Mouse (Mus musculus) kidney, postnatal 0 days (tissue): ENCODE results near the gene Cdkal1. TPM values are rescaled to one million over a fixed set of nuclear protein-coding genes. Genes with fewer than 3 reads are reported as not detected.

Source experiments
- ATAC-seq: fragments of 200-750 bp; cut with Nextera tagmentation; replicated peaks from 2 replicates; pipeline ENCODE4 v1.8.0; 2017; ENCODE audit warnings: low read depth, moderate number of reproducible peaks, moderate TSS enrichment, moderate library complexity; ENCODE audit not compliant: low FRiP score
- DNase-seq: peaks from one replicate; pipeline ENCODE4 v3.0.0-alpha.2; 2016; ENCODE audit warnings: low spot score
- H3K27ac ChIP-seq: fragments of 300-500 bp; sonication (generic); 2 replicates; pipeline ENCODE4 v1.5.1; 2014; ENCODE audit warnings: mild to moderate bottlenecking
- H3K27me3 ChIP-seq: fragments of 300-500 bp; sonication (generic); 2 replicates; pipeline ENCODE4 v1.6.1; 2014; ENCODE audit warnings: low read length, mixed read lengths; ENCODE audit not compliant: insufficient read depth
- H3K36me3 ChIP-seq: fragments of 300-500 bp; sonication (generic); 2 replicates; pipeline ENCODE4 v1.6.1; 2014; ENCODE audit warnings: low read length, mixed read lengths; ENCODE audit not compliant: insufficient read depth
- H3K4me1 ChIP-seq: fragments of 300-500 bp; sonication (generic); replicated peaks from 2 replicates; pipeline ENCODE4 v1.6.1; 2014; ENCODE audit warnings: antibody characterized with exemption, low read length, mixed read lengths; ENCODE audit not compliant: insufficient read depth
- H3K4me2 ChIP-seq: fragments of 300-500 bp; sonication (generic); 2 replicates; pipeline ENCODE4 v1.6.1; 2014; ENCODE audit warnings: mild to moderate bottlenecking, low read length, moderate library complexity, mixed read lengths
- H3K4me3 ChIP-seq: fragments of 300-500 bp; sonication (generic); replicated peaks from 2 replicates; pipeline ENCODE4 v1.5.1; 2014; ENCODE audit warnings: low read depth, low read length
- H3K9ac ChIP-seq: fragments of 300-500 bp; sonication (generic); 2 replicates; pipeline ENCODE4 v1.6.1; 2014; ENCODE audit warnings: low read depth, low read length
- H3K9me3 ChIP-seq: fragments of 300-500 bp; sonication (generic); replicated peaks from 2 replicates; pipeline ENCODE4 v1.6.1; 2016; ENCODE audit warnings: low read length, inconsistent platforms, mixed read lengths
- CTCF ChIP-seq: IDR thresholded peaks from 2 replicates; pipeline ENCODE4 v1.5.1; 2016; ENCODE audit warnings: antibody characterized with exemption, low read depth, mild to moderate bottlenecking, moderate library complexity
- WGBS: fragments of 180-500 bp; shearing (Covaris S2); extraction: QIAGEN DNeasy Blood & Tissue Kit; methylation state at CpG from one replicate; pipeline ENCODE4 v1.1.7; 2014; 5-methylcytosine and 5-hydroxymethylcytosine counted together
- polyA plus RNA-seq: library from polyadenylated mRNA; unstranded; fragments of >200 nt; fragmentation: Nextera tagmentation; extraction: Ambion mirVana; gene quantifications from 2 replicates; pipeline ENCODE4 v1.2.1, GENCODE M21; 2015

Cdkal1 gene
- polyA plus RNA-seq, 1 experiment from 2014 or later: 30.1 TPM

GRCm38 (mm10) chr13:29264015-29264711, 591.3 kb downstream of the Cdkal1 start:
- no peak overlapping the region for H3K27ac ChIP-seq
- no peaks in the 10 kb centered on the region for H3K9me3 ChIP-seq
- H3K4me1 ChIP-seq: no peaks in the 10 kb centered on the region
- no peak for DNase-seq
- no peaks in the 10 kb centered on the region for H3K27me3 ChIP-seq
- H3K9ac ChIP-seq: no peak overlapping the region
- H3K4me2 ChIP-seq: no peak overlapping the region
- ATAC-seq: no peak
- 78% methylated on average over 11 of the region's 11 CpGs for WGBS
- no peak for TF ChIP-seq CTCF
- no peaks in the 10 kb centered on the region for H3K36me3 ChIP-seq
- no peak overlapping the region for H3K4me3 ChIP-seq

DNA sequence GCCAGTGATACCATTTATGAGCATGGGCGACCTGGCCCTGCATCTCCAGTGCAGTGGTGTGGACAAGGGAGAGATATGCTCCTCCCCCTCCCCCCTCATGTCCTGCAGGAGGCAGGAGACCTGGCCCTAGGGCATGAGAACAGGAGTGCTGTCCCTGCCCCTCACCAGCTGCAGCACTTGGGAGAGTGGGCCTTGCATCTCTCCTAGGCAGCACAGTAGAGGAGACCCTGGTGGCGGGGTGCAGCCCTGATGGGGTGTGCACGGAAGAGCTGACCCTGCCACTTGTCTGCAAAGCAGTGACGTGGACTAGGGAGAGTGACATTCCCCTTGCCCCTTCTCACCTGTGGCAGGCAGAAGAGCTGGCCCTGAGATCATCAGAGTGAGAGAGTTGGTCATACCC, 593.3 kb downstream of the Cdkal1 start:
- no peak for ATAC-seq
- H3K9ac ChIP-seq: no peak overlapping the region
- H3K9me3 ChIP-seq: no peaks in the 10 kb centered on the region
- no peak overlapping the region for H3K4me3 ChIP-seq
- no peaks in the 10 kb centered on the region for H3K27me3 ChIP-seq
- TF ChIP-seq CTCF: no peak
- no peak overlapping the region for H3K4me2 ChIP-seq
- WGBS: 92% methylated on average over 4 of the region's 4 CpGs
- H3K27ac ChIP-seq: no peak overlapping the region
- no peak for DNase-seq
- H3K4me1 ChIP-seq: no peaks in the 10 kb centered on the region
- H3K36me3 ChIP-seq: no peaks in the 10 kb centered on the region

DNA sequence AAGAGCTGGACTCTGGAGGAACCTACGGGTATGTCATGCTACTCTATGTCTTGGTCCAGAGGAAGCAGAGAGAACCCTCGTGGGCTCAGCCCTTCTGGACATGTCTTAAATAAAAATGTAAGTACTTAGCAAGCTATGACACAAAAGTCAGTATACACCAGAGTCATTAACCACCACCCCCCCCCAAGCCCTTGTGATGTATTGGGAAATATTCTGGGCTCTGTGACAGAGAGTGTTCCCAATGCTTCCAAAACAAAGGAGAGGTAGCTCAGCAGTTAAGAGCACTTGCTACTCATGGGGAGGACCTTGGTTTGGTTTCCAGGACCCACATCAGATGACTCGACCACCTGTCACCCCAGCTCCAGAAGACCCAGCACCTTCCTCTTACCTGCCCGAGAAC, 606.9 kb downstream of the Cdkal1 start:
- Histone ChIP-seq H3K27me3 (no peaks in the 10 kb centered on the region), H3K4me3 (no peak overlapping the region), H3K9ac (no peak overlapping the region), H3K4me2 (no peak overlapping the region), H3K27ac (no peak overlapping the region), H3K9me3 (no peaks in the 10 kb centered on the region), H3K4me1 (no peaks in the 10 kb centered on the region), H3K36me3 (no peaks in the 10 kb centered on the region)
- DNase-seq (no peak), ATAC-seq (no peak)
- WGBS: 75% methylated on average over 4 of the region's 4 CpGs
- no peak for TF ChIP-seq CTCF

- no peaks in the 10 kb centered on the region for H3K36me3 ChIP-seq
- no peaks in the 10 kb centered on the region for H3K27me3 ChIP-seq
- DNase-seq (peak; percentile 59), ATAC-seq (0 out of 2 replicates have a peak, but pooled peaks have one; percentile 21)
- H3K4me2 ChIP-seq: no peak overlapping the region
- no peak for TF ChIP-seq CTCF
- no peaks in the 10 kb centered on the region for H3K4me1 ChIP-seq
- H3K9ac ChIP-seq: no peak overlapping the region
- 0 out of 2 replicates have a peak overlapping the region, but pooled peaks have one; percentile 25 for H3K27ac ChIP-seq
- WGBS: 20% methylated on average over 3 of the region's 3 CpGs
- no peak overlapping the region for H3K4me3 ChIP-seq
- H3K9me3 ChIP-seq: no peaks in the 10 kb centered on the region
These were observed 607.7 kb downstream of the Cdkal1 start for GRCm38 (mm10) chr13:29247800-29248199.

GRCm38 (mm10) chr13:29235065-29235464, 620.4 kb downstream of the Cdkal1 start:
- WGBS: 56% methylated on average over 4 of the region's 4 CpGs
- H3K4me3 ChIP-seq: no peak overlapping the region
- H3K9me3 ChIP-seq: no peaks in the 10 kb centered on the region
- no peaks in the 10 kb centered on the region; the same call in 1 of the 2 replicates for H3K4me1 ChIP-seq
- no peak for DNase-seq
- no peak overlapping the region for H3K27ac ChIP-seq
- no peak for ATAC-seq
- no peaks in the 10 kb centered on the region for H3K27me3 ChIP-seq
- TF ChIP-seq CTCF: no peak
- H3K36me3 ChIP-seq: no peaks in the 10 kb centered on the region
- no peak overlapping the region for H3K4me2 ChIP-seq
- H3K9ac ChIP-seq: no peak overlapping the region

DNA sequence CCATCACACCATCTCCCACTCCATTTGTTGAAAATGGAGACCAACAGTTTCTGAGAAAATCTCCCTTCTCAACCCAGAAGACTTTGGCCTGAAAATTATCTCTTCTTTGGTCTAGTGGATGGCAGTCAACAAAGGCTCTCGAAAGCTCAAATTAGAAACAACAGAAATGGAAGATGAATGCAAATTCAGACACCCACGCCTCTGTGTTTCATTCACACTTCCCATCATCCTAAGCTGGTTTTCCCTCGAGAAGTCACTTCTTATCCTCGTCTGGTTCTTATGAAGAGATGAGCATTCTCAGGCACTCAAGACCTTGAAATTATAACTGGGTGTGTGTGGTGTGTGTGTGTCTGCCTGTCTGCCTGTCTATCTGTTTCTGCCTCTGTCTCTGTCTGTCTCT, 621.0 kb downstream of the Cdkal1 start:
- ATAC-seq: no peak
- no peak for TF ChIP-seq CTCF
- no peak overlapping the region for H3K4me2 ChIP-seq

More for the DNA sequence above, 621.0 kb downstream of the Cdkal1 start:
- Histone ChIP-seq H3K4me3 (no peak overlapping the region), H3K27me3 (no peaks in the 10 kb centered on the region), H3K4me1 (no peaks in the 10 kb centered on the region; the same call in 1 of the 2 replicates), H3K27ac (no peak overlapping the region), H3K36me3 (no peaks in the 10 kb centered on the region), H3K9me3 (no peaks in the 10 kb centered on the region), H3K9ac (no peak overlapping the region)
- WGBS: 87% methylated on average over 4 of the region's 4 CpGs
- no peak for DNase-seq
